Mouse (Mus musculus): ENCODE measurements around the gene Efcab5.

Efcab5 gene

GRCm38 (mm10) chr11:77188868-77189267, at the start of gene Efcab5:
TSS of gene Efcab5 (minus strand) at chr11:77188968.
- DNase-seq (ENCODE audit: low spot score in 2 of 2): no peak

DNA sequence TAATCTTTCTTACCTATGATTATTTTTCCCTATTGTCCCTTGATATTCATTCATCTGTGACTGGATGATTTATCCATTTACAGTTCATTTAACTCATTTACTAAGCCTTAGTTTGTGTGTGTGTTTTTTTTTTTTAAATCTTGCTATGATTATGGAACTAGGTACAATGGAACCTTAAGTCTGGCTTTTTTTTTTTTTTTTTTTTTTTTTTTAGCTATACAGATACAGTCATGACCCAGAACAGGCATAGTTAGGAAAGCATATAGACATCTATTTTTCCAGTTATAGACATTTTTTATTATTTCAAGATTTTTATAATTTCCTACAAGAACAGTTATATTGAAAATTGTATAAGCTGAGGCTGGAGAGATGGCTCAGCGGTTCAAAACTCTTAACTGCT, 46.5 kb upstream of the Efcab5 start:
- DNase-seq (ENCODE audit: low spot score in 2 of 2): no peak

GRCm38 (mm10) chr11:77231514-77231913, 42.7 kb upstream of the Efcab5 start:
- DNase-seq (ENCODE audit: low spot score in 2 of 2): no peak

GRCm38 (mm10) chr11:77230765-77231164, 42.0 kb upstream of the Efcab5 start:
- DNase-seq (ENCODE audit: low spot score in 2 of 2): no peak

- peak in 1 of 2 experiments; percentile 31 for DNase-seq (ENCODE audit: low spot score in 2 of 2)
Measured at GRCm38 (mm10) chr11:77216761-77217130, 28.0 kb upstream of the Efcab5 start.

GRCm38 (mm10) chr11:77215951-77216760, 27.4 kb upstream of the Efcab5 start, which contains the start of gene Ssh2:
TSS of gene Ssh2 (plus strand) at chr11:77216287.
- peak; percentile 72 to 76 for DNase-seq (ENCODE audit: low spot score in 2 of 2)

GRCm38 (mm10) chr11:77215483-77215882, 26.7 kb upstream of the Efcab5 start:
- no peak for DNase-seq (ENCODE audit: low spot score in 2 of 2)

GRCm38 (mm10) chr11:77214755-77215154, 26.0 kb upstream of the Efcab5 start:
- peak; percentile 16 to 48 for DNase-seq (ENCODE audit: low spot score in 2 of 2)

DNA sequence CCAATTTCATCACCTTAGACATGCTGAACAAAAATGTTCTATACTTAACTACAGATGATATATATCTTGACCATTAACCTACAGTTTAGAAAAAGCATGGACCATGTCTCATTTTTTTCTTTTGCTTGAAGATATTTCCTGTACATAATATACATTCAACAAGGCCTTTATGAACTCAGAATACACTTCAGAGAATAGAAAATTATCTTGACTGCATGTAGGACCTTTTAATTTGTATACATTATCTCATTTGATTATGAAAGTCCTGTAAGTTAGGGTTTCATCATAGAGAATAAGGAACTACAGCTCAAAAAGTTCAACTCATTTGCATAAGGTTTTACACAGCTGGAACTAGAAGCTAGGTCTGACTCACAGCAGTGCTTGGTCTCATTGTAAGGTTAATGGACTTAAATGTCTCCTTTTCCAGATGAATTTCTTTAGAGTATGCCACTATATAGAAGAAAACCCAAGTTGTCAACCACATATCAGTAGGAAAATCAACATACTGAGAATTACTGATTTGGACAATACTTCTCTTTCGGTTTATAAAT, 25.4 kb upstream of the Efcab5 start:
- DNase-seq (ENCODE audit: low spot score in 2 of 2): no peak

DNA sequence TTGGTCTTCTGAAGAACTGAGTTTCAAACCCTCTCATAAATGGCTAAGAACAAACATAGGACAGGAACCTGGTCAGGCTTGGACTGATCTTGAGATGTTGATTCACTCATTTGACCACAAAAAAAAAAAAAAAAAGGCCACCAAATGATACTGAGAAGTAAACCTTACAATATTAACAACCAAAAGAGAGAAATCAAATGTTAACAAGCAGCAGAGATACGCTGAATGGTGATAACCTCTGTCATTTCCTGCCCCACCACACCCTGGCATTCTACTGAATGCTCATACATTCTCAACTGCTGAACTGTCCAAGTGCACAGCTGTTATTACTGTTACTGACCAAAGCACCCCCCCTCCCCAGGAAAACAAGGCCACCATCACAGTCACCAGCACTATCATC, 11.9 kb upstream of the Efcab5 start:
- no peak for DNase-seq (ENCODE audit: low spot score in 2 of 2)

DNA sequence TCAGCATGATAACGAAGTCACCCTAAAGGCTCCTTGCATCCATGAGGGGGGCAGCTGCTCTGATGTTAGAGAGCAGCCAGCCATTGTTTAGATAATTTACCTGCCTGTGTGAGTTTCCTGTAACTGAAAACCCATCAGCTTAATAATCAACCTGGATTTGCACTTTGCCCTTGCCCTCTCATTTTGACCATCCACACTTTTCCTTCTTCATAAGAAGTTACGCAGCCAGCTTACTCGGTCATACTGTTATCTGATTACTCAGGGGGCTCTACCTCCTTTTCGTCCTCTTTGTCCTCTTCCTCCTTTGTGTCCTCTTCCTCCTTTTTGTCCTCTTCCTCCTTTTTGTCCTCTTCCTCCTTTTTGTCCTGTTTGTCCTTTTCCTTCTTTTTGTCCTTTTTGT, 10.9 kb upstream of the Efcab5 start:
- no peak for DNase-seq (ENCODE audit: low spot score in 2 of 2)

DNA sequence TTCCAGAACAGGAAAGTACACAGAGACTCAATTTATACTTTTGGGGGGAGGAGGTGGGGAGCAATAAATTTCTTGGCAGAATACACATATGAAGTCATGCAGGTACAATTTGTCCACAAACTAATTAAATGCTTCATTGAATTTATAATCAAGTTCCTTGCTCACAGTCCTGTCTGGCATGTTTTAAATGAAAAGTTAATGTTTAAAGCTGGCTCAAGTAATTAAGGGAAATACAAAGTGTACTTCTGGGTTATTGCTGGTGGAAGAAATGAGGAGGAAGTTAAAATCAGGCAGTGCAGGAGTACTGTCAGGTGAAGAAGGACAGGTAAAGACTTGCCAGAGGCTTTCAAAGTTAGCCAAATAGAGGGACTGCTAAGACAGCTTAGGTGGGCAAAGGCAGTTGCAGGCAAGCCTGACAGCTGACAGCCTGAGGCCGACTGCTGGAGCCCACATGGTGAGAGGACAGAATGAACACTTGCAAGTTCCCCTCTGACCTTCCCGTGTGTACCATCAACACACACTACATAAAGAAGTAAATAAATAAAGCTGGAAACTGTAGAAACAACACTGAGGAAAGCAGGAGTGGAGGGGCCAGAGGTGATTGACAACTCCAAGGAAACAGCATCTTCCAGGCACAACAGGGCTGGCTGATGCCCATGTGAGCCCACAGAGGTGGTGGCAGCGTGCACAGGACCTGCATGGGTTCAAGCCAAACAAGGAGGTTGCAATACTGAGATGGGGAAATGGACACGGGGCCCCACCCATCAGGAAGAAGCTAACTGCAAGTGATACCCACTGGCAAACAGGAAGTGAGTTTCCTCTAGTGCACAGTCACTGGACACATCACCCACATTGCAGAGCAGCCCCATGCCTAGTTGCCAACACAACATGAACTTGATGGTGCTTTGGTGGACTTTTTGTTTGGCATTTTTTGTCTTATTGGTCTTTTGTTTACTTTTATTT, 7.7 kb upstream of the Efcab5 start:
- no peak for DNase-seq (ENCODE audit: low spot score in 2 of 2)

- DNase-seq (ENCODE audit: low spot score in 2 of 2): no peak
Measured at GRCm38 (mm10) chr11:77195360-77196109, 6.8 kb upstream of the Efcab5 start.

DNA sequence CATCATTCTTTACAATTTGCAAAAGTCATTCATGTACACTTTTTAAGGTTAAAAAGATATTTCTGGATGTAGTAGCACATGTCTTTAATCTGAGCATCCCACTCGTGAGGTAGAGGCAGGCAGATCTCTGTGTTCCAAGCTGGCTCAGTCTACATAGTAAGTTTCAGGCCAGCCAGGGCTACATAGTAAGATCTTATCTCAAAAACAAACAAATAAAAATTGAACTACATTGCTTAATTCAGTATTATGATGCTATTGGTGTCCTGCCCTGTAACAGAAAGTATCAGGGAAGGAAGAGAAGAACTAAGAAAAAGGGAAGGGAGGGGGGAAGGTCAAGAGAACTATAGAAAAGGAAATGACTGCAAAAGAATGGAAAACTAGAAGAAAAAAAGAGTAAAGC, 6.0 kb upstream of the Efcab5 start:
- DNase-seq (ENCODE audit: low spot score in 2 of 2): no peak

DNA sequence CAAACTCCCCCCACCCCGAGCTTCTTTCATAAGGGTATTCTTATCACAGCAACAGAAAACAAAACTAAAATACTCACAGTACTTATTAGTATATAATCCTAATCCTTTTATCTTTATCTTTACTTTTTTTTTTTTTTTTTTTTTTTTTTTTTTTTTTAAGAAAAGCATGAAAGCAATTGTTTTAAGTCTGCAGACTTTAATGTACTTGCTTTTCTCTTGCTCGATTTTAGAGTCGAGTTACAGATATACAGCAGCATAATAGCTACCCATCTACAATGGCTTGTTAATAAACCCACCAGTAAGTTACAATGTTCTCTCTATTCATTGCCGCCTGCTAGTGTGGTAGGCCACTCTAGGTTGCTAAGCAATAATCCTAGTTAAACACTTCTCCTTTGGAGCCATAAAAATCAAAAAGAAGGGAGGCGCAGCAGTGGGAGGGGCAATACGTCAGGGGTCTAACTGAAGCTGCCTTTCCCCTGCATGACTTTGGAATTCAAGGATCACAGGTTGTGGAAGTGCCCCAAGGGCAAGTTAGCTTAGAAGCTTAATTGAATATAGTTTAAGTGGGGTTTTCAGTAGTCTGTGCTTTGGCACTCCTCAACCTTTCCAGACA, 5.3 kb upstream of the Efcab5 start:
- no peak for DNase-seq (ENCODE audit: low spot score in 2 of 2)

GRCm38 (mm10) chr11:77193410-77193809, 4.6 kb upstream of the Efcab5 start:
- DNase-seq (ENCODE audit: low spot score in 2 of 2): no peak

DNA sequence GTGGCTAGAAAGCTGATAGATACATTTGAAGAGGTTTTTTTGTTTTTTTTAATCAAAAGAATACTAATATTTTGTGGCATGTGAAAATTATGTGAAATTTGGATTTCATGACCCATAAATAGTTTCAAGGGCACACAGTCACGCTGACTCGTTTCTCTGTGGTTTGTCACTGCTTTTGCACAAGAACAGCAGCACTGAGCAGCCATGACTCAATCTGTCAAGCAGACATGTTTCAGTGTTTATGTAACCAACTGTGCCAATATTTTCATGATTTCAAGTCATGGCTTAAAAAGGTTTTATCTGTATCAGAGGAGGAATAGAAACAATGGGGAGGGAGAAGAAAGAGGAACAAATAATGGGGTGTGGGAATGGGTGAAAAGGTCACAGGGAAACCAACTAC, 3.8 kb downstream of the Efcab5 start:
- DNase-seq (ENCODE audit: low spot score in 2 of 2): no peak

- no peak for DNase-seq (ENCODE audit: low spot score in 2 of 2)
Measured at GRCm38 (mm10) chr11:77182616-77183015, 6.2 kb downstream of the Efcab5 start.

DNA sequence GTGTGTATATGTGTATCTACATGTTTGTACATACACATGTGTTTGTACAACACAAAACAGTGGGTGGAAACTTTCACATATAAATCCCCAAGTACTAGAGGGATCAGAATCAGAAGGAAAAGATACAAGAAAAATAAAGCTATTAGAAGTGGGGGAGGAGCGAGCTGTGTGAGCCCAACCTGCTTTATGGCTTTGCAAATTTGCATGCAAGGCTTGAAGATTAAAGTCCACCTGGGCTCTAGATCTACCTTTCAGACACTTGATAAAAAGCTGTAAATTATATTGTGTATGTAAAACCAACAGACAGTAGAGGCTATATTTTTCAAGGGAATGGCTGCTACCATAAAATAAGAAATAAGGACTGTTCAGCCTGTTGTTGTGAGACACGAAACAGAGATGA, 6.7 kb downstream of the Efcab5 start:
- DNase-seq (ENCODE audit: low spot score in 2 of 2): no peak

DNA sequence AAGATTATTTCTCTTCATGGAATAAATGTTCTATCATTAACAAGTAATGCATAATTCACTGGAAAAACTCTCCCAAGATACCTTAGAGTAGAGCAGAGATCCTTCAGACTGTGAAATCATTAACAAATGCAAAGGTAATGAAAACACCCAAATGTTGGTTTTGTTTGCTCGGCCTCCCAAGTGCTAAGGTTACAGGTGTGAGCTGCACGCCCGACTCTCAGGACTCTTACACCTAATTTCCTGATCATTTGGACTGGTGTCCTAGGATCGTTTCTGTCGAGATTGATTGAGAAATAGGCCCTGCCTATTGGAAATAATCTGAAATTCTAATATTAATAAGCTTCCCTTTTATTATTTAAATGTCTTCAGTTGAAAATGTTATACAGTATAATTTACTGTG, 7.2 kb downstream of the Efcab5 start:
- no peak for DNase-seq (ENCODE audit: low spot score in 2 of 2)

GRCm38 (mm10) chr11:77180886-77181285, 7.9 kb downstream of the Efcab5 start:
- peak; percentile 10 to 38 for DNase-seq (ENCODE audit: low spot score in 2 of 2)
